In genomic region chr14:78699196-78699595, GRCm38 (mm10) we compare ENCODE assay signal across 13 mouse cellular contexts. TPM values are rescaled to one million over a fixed set of nuclear protein-coding genes. Genes with fewer than 3 reads are reported as not detected.
A peak's percentile ranks its signal among the peaks of the same experiment; 100 is the strongest.
DNase-seq lines count a peak whose midpoint lies in the region; ATAC-seq and TF ChIP-seq lines count a peak whose summit lies in the region.
"Had no signal": no experiment of that assay in that cellular context is flagged by ENCODE, and none has a peak within 500 bp of the region (broad histone marks: within the 10 kb centered on the region; RNA-seq: fewer than 3 reads in every experiment).

No protein-coding gene starts in this region.

- ATAC-seq in hindbrain, postnatal 0 days, result peak; percentile 61; the same call in 1 of the 2 replicates
- ATAC-seq in hindbrain, embryonic 13.5 days (ENCODE audit: low FRiP score), result no peak
- peak; percentile 79 for ATAC-seq in megakaryocyte, adult 5-6 weeks (ENCODE audit: poor library complexity, severe bottlenecking)

- DNase-seq in hindbrain, postnatal 0 days (ENCODE audit: low spot score), result peak; percentile 23
- peak; percentile 80 for DNase-seq in CD4-positive helper T cell, adult 2 months (ENCODE audit: low read depth, low spot score)
- peak; percentile 35 for DNase-seq in ZHBTc4 (ENCODE audit: low read depth, low spot score)
- no peak for DNase-seq in spleen, postnatal 4 days (ENCODE audit: low spot score in 2 of 2)
- no peak for DNase-seq in c-Kit-positive CD71-positive TER-119-positive erythroid progenitor cells, embryonic 14.5 days (ENCODE audit: low spot score)
- no peak for DNase-seq in heart, adult 2 months
- DNase-seq: kidney, postnatal 10 days; thymus, postnatal 14 days had no signal

- no peaks in the 10 kb centered on the region for H3K9me3 ChIP-seq in hindbrain, postnatal 0 days (ENCODE audit: low read length)
- no peaks in the 10 kb centered on the region for H3K9me3 ChIP-seq in hindbrain, embryonic 13.5 days
- H3K9me3 ChIP-seq: G1E had no signal

- H3K27ac ChIP-seq in hindbrain, postnatal 0 days, result no peak overlapping the region
- H3K27ac ChIP-seq in hindbrain, embryonic 13.5 days, result no peak overlapping the region
- no peak overlapping the region for H3K27ac ChIP-seq in heart, adult 2 months
- H3K27ac ChIP-seq: macrophage had no signal

- TF ChIP-seq POLR2A in heart, adult 2 months (IDR thresholded peaks at IDR 0.05; ENCODE audit: insufficient read depth, low read depth, low read length), result no peak

- 59% methylated on average over 5 of the region's 5 CpGs for WGBS in hindbrain, postnatal 0 days
- 68% methylated on average over 5 of the region's 5 CpGs for WGBS in hindbrain, embryonic 13.5 days
- 92% methylated on average over 5 of the region's 5 CpGs for WGBS in heart, adult 2 months

- 0 out of 2 replicates have a peak, but pooled peaks cover 2% of the 10 kb centered on the region for H3K79me2 ChIP-seq in heart, adult 2 months (replicated peaks; ENCODE audit: control insufficient read depth, insufficient read depth, low read length)

- intact Hi-C loops in heart, adult 2 months (cut with DNase I), result no loop called here

- no peak overlapping the region for H3K4me2 ChIP-seq in hindbrain, postnatal 0 days (ENCODE audit: low read depth, low read length)
- no peak overlapping the region for H3K4me2 ChIP-seq in hindbrain, embryonic 13.5 days
- H3K4me2 ChIP-seq: liver, embryonic 11.5 days had no signal

- H3K36me3 ChIP-seq in hindbrain, postnatal 0 days (ENCODE audit: insufficient read depth, low read length), result no peaks in the 10 kb centered on the region
- H3K36me3 ChIP-seq in hindbrain, embryonic 13.5 days, result no peaks in the 10 kb centered on the region
- no peaks in the 10 kb centered on the region for H3K36me3 ChIP-seq in heart, adult 2 months (ENCODE audit: control insufficient read depth, insufficient read depth, low read length)
- H3K36me3 ChIP-seq: G1E had no signal

- no peaks in the 10 kb centered on the region for H3K27me3 ChIP-seq in hindbrain, postnatal 0 days (ENCODE audit: insufficient read depth, low read length)
- H3K27me3 ChIP-seq in hindbrain, embryonic 13.5 days, result no peaks in the 10 kb centered on the region
- H3K27me3 ChIP-seq in heart, adult 2 months (ENCODE audit: control insufficient read depth, insufficient read depth, low read length), result no peaks in the 10 kb centered on the region

- TF ChIP-seq CTCF in hindbrain, postnatal 0 days (IDR thresholded peaks at IDR 0.05; ENCODE audit: low read depth), result no peak
- TF ChIP-seq CTCF in heart, adult 2 months (IDR thresholded peaks at IDR 0.05), result no peak

- TF ChIP-seq EP300 in heart, adult 2 months (IDR thresholded peaks at IDR 0.05; ENCODE audit: insufficient read depth, low read depth, low read length), result no peak

- H3K4me1 ChIP-seq in hindbrain, postnatal 0 days (ENCODE audit: insufficient read depth, low read length), result no peaks in the 10 kb centered on the region
- peaks cover 15% of the 10 kb centered on the region for H3K4me1 ChIP-seq in hindbrain, embryonic 13.5 days (replicated peaks)
- peaks cover 6% of the 10 kb centered on the region for H3K4me1 ChIP-seq in heart, adult 2 months (ENCODE audit: control insufficient read depth, insufficient read depth, low read length)

- H3K9ac ChIP-seq in hindbrain, postnatal 0 days (replicated peaks; ENCODE audit: low read length), result no peak overlapping the region
- H3K9ac ChIP-seq in hindbrain, embryonic 13.5 days, result no peak overlapping the region
- H3K9ac ChIP-seq in heart, adult 2 months (ENCODE audit: low read depth, low read length), result no peak overlapping the region

- no peak overlapping the region for H3K4me3 ChIP-seq in hindbrain, postnatal 0 days (ENCODE audit: low read length)
- no peak overlapping the region for H3K4me3 ChIP-seq in hindbrain, embryonic 13.5 days
- H3K4me3 ChIP-seq in heart, adult 2 months, result no peak overlapping the region

RNA-seq across cellular contexts. Expression of gene Dgkh, which starts 33.4 kb away (rescaled TPM):
- total RNA-seq in hindbrain, postnatal 0 days (2014; rRNA removed), result 9.0 and 9.2 TPM in 2 replicates
- 2.1 and 2.7 TPM in 2 replicates for polyA plus RNA-seq in hindbrain, postnatal 0 days (2015; fragmentation: Nextera tagmentation; extraction: Ambion mirVana)
- 2.3 and 2.9 TPM in 2 replicates for polyA plus RNA-seq in hindbrain, embryonic 13.5 days (2015; fragmentation: Nextera tagmentation; extraction: Ambion mirVana)
- 4.8 and 5.9 TPM in 2 replicates for total RNA-seq in megakaryocyte, adult 5-6 weeks (2015)
- 3.5 and 5.9 TPM in 2 replicates for total RNA-seq in megakaryocyte, adult 5-6 weeks (2017)
- total RNA-seq in heart, adult 2 months (2021), result 1 to 10 TPM; 6.2 to 6.3 TPM
- 1.1 and 2.1 TPM in 2 replicates for polyA plus RNA-seq in heart, adult 2 months (2012; rRNA removed)
- polyA plus RNA-seq: G1E had no signal

Comparison
In these comparisons a context has a peak if more than half of its experiments do, and no peak if none do; other contexts are left out.
1. DNase-seq: peak in hindbrain, postnatal 0 days (single experiment), CD4-positive helper T cell, adult 2 months (single experiment) and ZHBTc4 (single experiment); none in spleen, postnatal 4 days (0 of 2), c-Kit-positive CD71-positive TER-119-positive erythroid progenitor cells, embryonic 14.5 days (single experiment) and heart, adult 2 months (0 of 2).